Mouse (Mus musculus): Measurements from ENCODE around the gene Fmnl3.
A peak's percentile ranks its signal among the peaks of the same experiment; 100 is the strongest.

Fmnl3 gene

DNA sequence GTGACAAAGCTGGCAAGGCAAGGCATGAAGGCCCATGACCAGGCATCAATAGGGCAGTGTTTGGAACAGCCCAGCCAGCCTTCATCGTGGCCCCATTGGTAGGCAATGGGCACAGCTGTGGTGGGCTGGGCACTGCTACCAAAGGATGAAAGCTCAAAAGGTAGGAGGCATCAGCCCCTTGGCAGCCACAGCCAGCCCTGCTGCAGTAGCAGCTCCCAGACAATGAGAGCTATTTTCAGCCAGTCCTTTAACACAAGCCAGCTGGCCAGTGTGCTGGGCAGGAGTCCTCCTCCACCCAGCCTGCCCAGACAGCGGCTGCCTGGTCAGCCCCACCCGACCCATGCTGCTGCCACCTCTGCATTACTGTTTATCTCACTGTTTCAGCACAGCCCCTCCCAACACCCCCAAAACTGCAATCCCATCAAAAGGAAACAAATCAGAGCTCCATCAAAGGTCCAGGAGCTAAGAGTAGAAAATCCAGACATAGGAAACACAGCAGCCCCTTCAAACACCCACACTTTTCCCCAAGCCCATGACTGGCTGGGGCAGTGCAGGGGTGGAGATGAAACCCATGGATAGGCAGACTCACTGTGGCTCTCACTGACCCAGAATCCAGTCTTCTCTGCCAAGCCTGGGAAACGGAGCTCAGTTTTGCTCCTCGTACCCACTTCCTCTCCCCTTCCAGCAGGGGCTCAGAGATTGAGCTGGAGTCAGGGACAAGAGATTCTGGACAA, 26.7 kb downstream of the Fmnl3 start:
- DNase-seq (ENCODE audit: low spot score): no peak

- DNase-seq (ENCODE audit: low spot score): no peak
Measured at GRCm38 (mm10) chr15:99342194-99342981, 27.9 kb downstream of the Fmnl3 start.

DNA sequence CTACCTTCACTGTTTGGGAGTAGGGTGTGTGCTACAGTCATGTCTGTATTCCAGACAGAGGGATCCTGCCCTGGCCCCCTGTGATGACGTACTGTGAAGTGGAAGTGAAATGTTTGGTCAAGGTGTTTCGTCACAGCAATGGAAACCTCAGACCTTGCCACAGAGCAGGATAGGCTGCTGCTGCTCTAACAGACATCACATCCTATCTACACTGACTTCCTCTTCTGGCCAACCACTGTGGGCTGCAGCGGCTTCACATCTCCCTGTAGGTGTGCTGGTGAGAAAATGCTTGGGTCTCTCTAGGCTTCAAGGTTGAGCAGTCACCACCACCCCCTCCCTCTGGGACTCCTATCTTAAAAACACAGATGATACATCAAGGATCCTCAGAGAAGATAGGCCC, 29.2 kb downstream of the Fmnl3 start:
- no peak for DNase-seq (ENCODE audit: low spot score)

- no peak for DNase-seq (ENCODE audit: low spot score)
Measured at GRCm38 (mm10) chr15:99339669-99340068, 30.6 kb downstream of the Fmnl3 start.

DNA sequence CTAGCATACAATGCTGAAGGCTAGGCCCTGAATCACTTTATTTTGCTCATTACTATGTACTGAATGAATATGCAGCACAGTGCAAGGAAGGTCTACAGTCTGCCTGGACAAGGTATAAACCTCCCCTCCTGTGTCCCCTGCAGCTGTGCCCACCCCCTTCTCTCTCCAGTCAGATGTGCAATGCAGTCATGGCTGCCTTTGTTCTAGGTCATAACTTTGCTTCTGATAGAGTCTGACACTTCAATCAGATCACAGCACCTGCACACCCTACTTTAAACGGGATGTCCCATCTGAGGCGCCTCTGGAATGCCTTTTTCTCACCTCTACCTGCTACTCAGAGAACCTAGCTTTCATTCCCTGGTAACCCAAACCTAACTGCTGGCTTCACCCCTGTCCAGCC, 31.4 kb downstream of the Fmnl3 start:
- DNase-seq (ENCODE audit: low spot score): no peak

DNA sequence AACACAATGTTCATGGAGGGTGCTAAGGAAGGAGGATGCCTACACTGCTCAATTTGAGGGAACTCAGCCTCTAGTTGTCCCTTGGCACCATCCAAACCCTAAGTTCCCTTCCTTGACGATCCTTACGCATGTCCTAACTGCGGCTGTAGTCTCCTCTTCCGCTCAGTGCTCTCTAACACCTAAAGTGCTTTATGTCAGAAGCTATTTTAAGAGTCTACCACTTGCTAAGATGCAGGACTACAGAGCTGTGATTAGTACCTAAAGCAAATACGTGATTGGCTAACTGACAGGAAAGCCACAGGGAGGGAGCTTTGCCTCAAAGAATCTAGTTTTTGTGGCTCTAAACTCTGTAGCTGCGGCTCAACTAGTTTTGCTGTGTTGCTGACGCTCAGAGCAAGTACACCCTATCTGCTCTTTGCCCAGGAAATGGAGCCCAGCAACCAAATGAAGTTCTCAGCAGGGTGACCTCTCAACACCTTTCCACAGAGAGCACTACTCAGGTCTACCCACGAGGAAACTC, 34.4 kb downstream of the Fmnl3 start:
- no peak for DNase-seq (ENCODE audit: low spot score)

- no peak for DNase-seq (ENCODE audit: low spot score)
Measured at GRCm38 (mm10) chr15:99334500-99334899, 35.8 kb downstream of the Fmnl3 start.

DNA sequence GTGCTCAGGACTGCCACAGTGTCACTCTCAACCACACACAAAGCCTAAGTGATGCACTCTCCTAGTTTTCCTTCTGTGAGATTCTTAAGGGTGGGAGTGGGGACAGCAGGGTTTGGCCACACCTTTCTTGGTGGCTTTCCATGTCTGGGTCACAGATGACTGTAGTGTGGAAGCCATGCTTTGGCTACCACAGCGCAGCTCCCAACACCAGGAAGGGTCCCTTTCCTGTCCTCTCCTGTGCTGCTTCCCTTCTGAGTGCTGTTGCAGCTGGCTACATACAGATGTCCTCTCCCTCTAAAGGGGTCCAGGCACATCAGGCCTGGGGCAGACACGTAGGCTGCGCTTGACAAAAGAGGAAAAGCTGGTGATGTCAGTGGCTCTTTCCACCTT, 36.6 kb downstream of the Fmnl3 start:
- no peak for DNase-seq (ENCODE audit: low spot score)

- DNase-seq (ENCODE audit: low spot score): peak; percentile 66
Measured at GRCm38 (mm10) chr15:99332921-99333675, 37.2 kb downstream of the Fmnl3 start.

DNA sequence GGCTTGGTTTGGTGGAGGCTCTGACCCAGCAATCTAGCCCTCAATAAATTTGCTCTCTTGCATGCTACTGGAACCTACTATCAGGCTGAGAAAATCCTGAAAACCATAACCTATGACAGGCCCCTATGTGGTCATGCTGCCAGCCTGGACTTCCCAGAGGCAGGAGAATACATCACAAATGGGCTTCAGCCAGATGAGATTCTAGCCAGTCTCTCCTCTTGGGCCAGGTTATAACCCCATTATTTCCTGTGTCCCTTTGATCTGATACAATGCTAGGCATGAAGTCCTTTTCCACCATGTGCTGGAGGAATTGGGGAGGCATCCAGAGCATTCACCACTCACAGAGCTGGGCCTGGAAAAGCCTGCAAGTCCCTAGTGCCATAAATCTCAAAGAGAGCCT, 38.2 kb downstream of the Fmnl3 start:
- DNase-seq (ENCODE audit: low spot score): no peak

- DNase-seq (ENCODE audit: low spot score): no peak
Measured at GRCm38 (mm10) chr15:99331341-99331740, 38.9 kb downstream of the Fmnl3 start.

DNA sequence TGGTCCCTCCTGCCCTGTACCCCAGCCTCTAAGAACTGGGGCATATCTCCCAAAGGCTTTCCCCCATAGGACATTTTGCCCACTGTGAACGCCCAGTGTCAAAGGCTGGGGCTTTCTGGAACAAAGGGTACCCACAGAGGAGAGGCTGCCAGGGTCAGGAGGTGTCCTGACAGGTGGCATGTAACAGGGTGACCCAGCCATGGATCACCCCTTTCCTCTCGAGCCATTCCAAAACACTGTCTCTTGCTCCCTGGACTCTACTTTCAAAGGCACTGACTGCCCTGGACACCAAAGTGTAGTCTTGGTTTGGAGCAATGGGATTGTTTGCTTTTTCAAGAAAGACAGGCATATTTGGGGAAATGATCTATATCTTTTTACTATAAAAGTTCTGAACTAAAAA, 40.0 kb downstream of the Fmnl3 start:
- DNase-seq (ENCODE audit: low spot score): no peak

DNA sequence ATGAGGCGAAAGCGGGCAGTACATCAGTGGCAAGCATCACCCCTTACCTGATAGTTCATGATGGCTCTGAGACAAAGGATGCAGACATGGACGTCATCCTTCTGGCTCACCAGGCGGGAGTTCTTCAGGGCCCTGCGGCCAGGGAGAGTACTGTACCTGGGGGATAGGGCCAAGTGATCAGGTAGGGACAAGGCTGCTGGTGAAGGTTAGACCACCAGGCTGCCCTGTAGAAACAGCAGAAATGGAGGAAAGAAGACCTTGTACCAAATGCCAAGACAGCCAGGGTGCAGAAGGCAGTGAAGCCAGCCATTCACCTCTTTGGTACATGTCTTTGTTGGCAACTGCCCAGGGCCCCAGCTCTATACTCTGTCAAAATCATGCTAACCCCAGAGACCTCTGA, 42.3 kb downstream of the Fmnl3 start:
- no peak for DNase-seq (ENCODE audit: low spot score)

- DNase-seq (ENCODE audit: low spot score): no peak
Measured at GRCm38 (mm10) chr15:99326959-99327358, 43.3 kb downstream of the Fmnl3 start.

- no peak for DNase-seq (ENCODE audit: low spot score)
Measured at GRCm38 (mm10) chr15:99326407-99326806, 43.9 kb downstream of the Fmnl3 start.

DNA sequence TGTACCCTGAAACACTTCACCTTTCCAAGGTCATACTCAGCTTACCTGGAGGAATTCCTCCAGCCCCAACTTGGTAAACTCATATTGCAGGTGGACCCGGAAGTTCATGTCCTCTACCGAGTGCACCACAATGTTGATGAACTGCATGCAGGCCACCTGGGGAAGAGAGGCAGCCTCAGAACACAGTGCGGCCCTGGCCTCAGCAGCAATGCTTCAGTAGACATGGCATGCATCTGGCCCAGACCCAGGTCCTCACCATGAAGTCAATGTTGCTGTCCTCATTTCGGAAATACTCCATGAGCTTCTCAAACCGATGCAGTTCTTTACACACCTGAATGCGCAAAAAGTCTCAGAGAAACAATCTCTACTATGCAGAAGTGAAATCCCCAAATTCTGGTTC, 44.7 kb downstream of the Fmnl3 start:
- no peak for DNase-seq (ENCODE audit: low spot score)

GRCm38 (mm10) chr15:99324151-99324550, 46.1 kb downstream of the Fmnl3 start:
- no peak for DNase-seq (ENCODE audit: low spot score)

- DNase-seq (ENCODE audit: low spot score): no peak
Measured at GRCm38 (mm10) chr15:99320978-99321377, 49.3 kb downstream of the Fmnl3 start.

DNA sequence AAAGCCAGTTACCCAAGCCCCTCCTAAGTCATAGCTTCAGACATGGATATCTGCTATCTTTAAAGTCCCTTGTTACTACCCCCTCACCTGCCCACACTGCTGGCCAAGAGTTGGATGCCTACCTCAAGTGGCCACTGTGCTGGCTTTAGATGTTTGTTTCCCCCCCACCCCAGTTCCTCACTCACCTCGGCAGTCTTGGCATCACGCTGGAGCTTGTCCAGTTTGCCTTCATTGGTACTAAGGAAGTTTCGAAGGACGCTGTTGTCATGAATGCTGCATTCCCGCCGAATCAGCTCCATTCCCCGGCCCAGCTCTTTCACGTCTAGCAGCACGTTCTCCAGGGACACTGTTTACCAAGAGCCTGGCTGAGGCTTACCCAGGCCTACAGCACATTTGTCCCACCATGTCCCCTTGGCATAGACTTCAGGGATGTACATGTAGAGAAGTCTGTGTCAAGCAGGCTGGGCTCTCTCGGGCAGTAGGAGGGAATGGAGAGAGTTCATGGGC, 50.1 kb downstream of the Fmnl3 start:
- no peak for DNase-seq (ENCODE audit: low spot score)

GRCm38 (mm10) chr15:99319411-99319871, 50.8 kb downstream of the Fmnl3 start:
- no peak for DNase-seq (ENCODE audit: low spot score)

GRCm38 (mm10) chr15:99318861-99319410, 51.3 kb downstream of the Fmnl3 start:
- no peak for DNase-seq (ENCODE audit: low spot score)

- DNase-seq (ENCODE audit: low spot score): no peak
Measured at GRCm38 (mm10) chr15:99318071-99318470, 52.2 kb downstream of the Fmnl3 start.

All from layer of hippocampus, adult 9-10 months (tissue).